Mouse (Mus musculus) kidney, embryonic 14.5 days (tissue): ENCODE measurements around the gene Unk. TPM values are rescaled to one million over a fixed set of nuclear protein-coding genes. Genes with fewer than 3 reads are reported as not detected.

ENCODE experiments used
- ATAC-seq: fragments of 200-750 bp; cut with Nextera tagmentation; 2 replicates; pipeline ENCODE4 v1.8.0; 2017; ENCODE audit warnings: moderate number of reproducible peaks, mild to moderate bottlenecking, moderate TSS enrichment, moderate library complexity; ENCODE audit not compliant: low FRiP score, low TSS enrichment
- H3K27ac ChIP-seq: fragments of 300-500 bp; sonication (generic); 2 replicates; pipeline ENCODE4 v1.5.1; 2014; ENCODE audit warnings: low read depth, mild to moderate bottlenecking, low read length, moderate library complexity, mixed read lengths
- H3K27me3 ChIP-seq: fragments of 300-500 bp; sonication (generic); 2 replicates; pipeline ENCODE4 v1.6.1; 2014; ENCODE audit warnings: mild to moderate bottlenecking, low read length; ENCODE audit not compliant: control insufficient read depth, insufficient read depth
- H3K36me3 ChIP-seq: fragments of 300-500 bp; sonication (generic); 2 replicates; pipeline ENCODE4 v1.6.1; 2014; ENCODE audit warnings: low read length, mixed read lengths; ENCODE audit not compliant: control insufficient read depth, insufficient read depth
- H3K4me1 ChIP-seq: fragments of 300-500 bp; sonication (generic); 2 replicates; pipeline ENCODE4 v1.6.1; 2014; ENCODE audit warnings: low read length, mixed read lengths; ENCODE audit not compliant: control insufficient read depth, insufficient read depth
- H3K4me2 ChIP-seq: fragments of 300-500 bp; sonication (generic); replicated peaks from 2 replicates; pipeline ENCODE4 v1.6.1; 2014; ENCODE audit warnings: low read depth, mild to moderate bottlenecking, low read length
- H3K4me3 ChIP-seq: fragments of 300-500 bp; sonication (generic); 2 replicates; pipeline ENCODE4 v1.5.1; 2014; ENCODE audit warnings: mild to moderate bottlenecking, low read length
- H3K9ac ChIP-seq: fragments of 300-500 bp; sonication (generic); 2 replicates; pipeline ENCODE4 v1.6.1; 2014; ENCODE audit warnings: low read depth, mild to moderate bottlenecking, low read length, moderate library complexity
- H3K9me3 ChIP-seq: fragments of 300-500 bp; sonication (generic); 2 replicates; pipeline ENCODE4 v1.6.1; 2016; ENCODE audit warnings: low read length; ENCODE audit not compliant: control insufficient read depth
- WGBS: fragments of 180-500 bp; shearing (Covaris S2); extraction: QIAGEN DNeasy Blood & Tissue Kit; methylation state at CpG from one replicate; pipeline ENCODE4 v1.1.7; 2014; 5-methylcytosine and 5-hydroxymethylcytosine counted together
- polyA plus RNA-seq: library from polyadenylated mRNA; unstranded; fragments of >200 nt; fragmentation: Nextera tagmentation; extraction: Ambion mirVana; gene quantifications from 2 replicates; pipeline ENCODE4 v1.2.1, GENCODE M21; 2014

The Unk gene
- polyA plus RNA-seq, 1 experiment from 2014 or later: 37.2 TPM

GRCm38 (mm10) chr11:116077446-116078204 is 47.5 kb downstream of the Unk start, which contains the start of gene Unc13d:
TSS of gene Unc13d (minus strand) at chr11:116077961.
- H3K4me1 ChIP-seq: peaks cover 10% of the 10 kb centered on the region
- ATAC-seq: no peak

GRCm38 (mm10) chr11:116078221-116078620 is 48.1 kb downstream of the Unk start:
- Histone ChIP-seq H3K4me1 (peaks cover 10% of the 10 kb centered on the region), H3K27me3 (no peaks in the 10 kb centered on the region), H3K4me2 (peak overlapping the region; percentile 49), H3K9ac (peak overlapping the region; percentile 50; the same call in 1 of the 2 replicates), H3K9me3 (no peaks in the 10 kb centered on the region), H3K27ac (peak overlapping the region; percentile 14; the same call in 1 of the 2 replicates), H3K36me3 (peaks cover 43% of the 10 kb centered on the region), H3K4me3 (peak overlapping the region; percentile 27)
- ATAC-seq: 0 out of 2 replicates have a peak, but pooled peaks have one; percentile 30
- WGBS: 8% methylated on average over 16 of the region's 16 CpGs

More at GRCm38 (mm10) chr11:116077446-116078204, 47.5 kb downstream of the Unk start, which contains the start of gene Unc13d:
- 53% methylated on average over 22 of the region's 22 CpGs for WGBS
- H3K4me3 ChIP-seq: peak within 1 kb of the TSS; percentile 27
- no peaks in the 10 kb centered on the region for H3K9me3 ChIP-seq
- peak within 1 kb of the TSS; percentile 37; the same call in 1 of the 2 replicates for H3K27ac ChIP-seq
- H3K9ac ChIP-seq: peak within 1 kb of the TSS; percentile 50; the same call in 1 of the 2 replicates
- peaks cover 39% of the 10 kb centered on the region for H3K36me3 ChIP-seq
- peak within 1 kb of the TSS; percentile 49 for H3K4me2 ChIP-seq
- H3K27me3 ChIP-seq: no peaks in the 10 kb centered on the region

- ATAC-seq: no peak
- Histone ChIP-seq H3K27me3 (no peaks in the 10 kb centered on the region), H3K27ac (peak overlapping the region; percentile 37; the same call in 1 of the 2 replicates), H3K4me3 (no peak overlapping the region), H3K9me3 (no peaks in the 10 kb centered on the region), H3K9ac (peak overlapping the region; percentile 31; the same call in 1 of the 2 replicates), H3K4me2 (no peak overlapping the region; the same call in none of the 2 replicates), H3K36me3 (peaks cover 49% of the 10 kb centered on the region), H3K4me1 (peaks cover 10% of the 10 kb centered on the region)
- WGBS: 44% methylated on average over 10 of the region's 10 CpGs
Measured at GRCm38 (mm10) chr11:116078676-116079320, 48.7 kb downstream of the Unk start.

- H3K9me3 ChIP-seq: no peaks in the 10 kb centered on the region
- WGBS: 91% methylated on average over 10 of the region's 10 CpGs
- H3K4me3 ChIP-seq: no peak overlapping the region
- ATAC-seq: no peak
- peaks cover 53% of the 10 kb centered on the region for H3K36me3 ChIP-seq
- no peaks in the 10 kb centered on the region for H3K27me3 ChIP-seq
- no peak overlapping the region for H3K4me2 ChIP-seq
- peaks cover 10% of the 10 kb centered on the region for H3K4me1 ChIP-seq
- H3K27ac ChIP-seq: no peak overlapping the region
- H3K9ac ChIP-seq: 0 out of 2 replicates have a peak overlapping the region, but pooled peaks have one; percentile 31
Measured at GRCm38 (mm10) chr11:116079511-116079910, 49.4 kb downstream of the Unk start.

- no peak overlapping the region for H3K9ac ChIP-seq
- no peak overlapping the region for H3K4me3 ChIP-seq
- peaks cover 16% of the 10 kb centered on the region for H3K4me1 ChIP-seq
- H3K27ac ChIP-seq: no peak overlapping the region
- no peaks in the 10 kb centered on the region for H3K9me3 ChIP-seq
- 69% methylated on average over 6 of the region's 6 CpGs for WGBS
- no peaks in the 10 kb centered on the region for H3K27me3 ChIP-seq
- no peak overlapping the region for H3K4me2 ChIP-seq
- no peak for ATAC-seq
- H3K36me3 ChIP-seq: peaks cover 53% of the 10 kb centered on the region
Measured at GRCm38 (mm10) chr11:116081081-116081480, 51.0 kb downstream of the Unk start.

GRCm38 (mm10) chr11:116083096-116083672 is 53.1 kb downstream of the Unk start:
- WGBS: 88% methylated on average over 14 of the region's 14 CpGs
- no peak overlapping the region for H3K4me3 ChIP-seq
- no peak overlapping the region for H3K27ac ChIP-seq
- ATAC-seq: no peak
- H3K36me3 ChIP-seq: peaks cover 53% of the 10 kb centered on the region
- H3K27me3 ChIP-seq: no peaks in the 10 kb centered on the region
- no peak overlapping the region for H3K4me2 ChIP-seq
- H3K9ac ChIP-seq: no peak overlapping the region
- peaks cover 20% of the 10 kb centered on the region for H3K4me1 ChIP-seq
- H3K9me3 ChIP-seq: no peaks in the 10 kb centered on the region

- H3K9me3 ChIP-seq: no peaks in the 10 kb centered on the region
- WGBS: 92% methylated on average over 6 of the region's 6 CpGs
- H3K9ac ChIP-seq: no peak overlapping the region
- no peak overlapping the region for H3K4me3 ChIP-seq
- H3K27me3 ChIP-seq: no peaks in the 10 kb centered on the region
- peaks cover 48% of the 10 kb centered on the region for H3K36me3 ChIP-seq
- H3K4me2 ChIP-seq: no peak overlapping the region
- no peak for ATAC-seq
- no peak overlapping the region for H3K27ac ChIP-seq
- H3K4me1 ChIP-seq: peaks cover 13% of the 10 kb centered on the region
Measured at GRCm38 (mm10) chr11:116084166-116084565, 54.0 kb downstream of the Unk start.

GRCm38 (mm10) chr11:116086258-116087193 is 56.4 kb downstream of the Unk start, which contains the start of gene Wbp2:
TSS of gene Wbp2 (minus strand) at chr11:116086995.
- WGBS: 3% methylated on average over 40 of the region's 43 CpGs
- ATAC-seq: peak; percentile 97

More at GRCm38 (mm10) chr11:116086258-116087193, 56.4 kb downstream of the Unk start, which contains the start of gene Wbp2:
- Histone ChIP-seq H3K27me3 (no peaks in the 10 kb centered on the region), H3K36me3 (peaks cover 24% of the 10 kb centered on the region), H3K4me2 (peak within 1 kb of the TSS; percentile 61), H3K27ac (peak within 1 kb of the TSS; percentile 76), H3K4me1 (peaks cover 12% of the 10 kb centered on the region), H3K9me3 (no peaks in the 10 kb centered on the region), H3K9ac (peak within 1 kb of the TSS; percentile 50), H3K4me3 (peak within 1 kb of the TSS; percentile 50)
